Mouse (Mus musculus): ENCODE measurements around the gene Gm48551. TPM values are rescaled to one million over a fixed set of nuclear protein-coding genes. Genes with fewer than 3 reads are reported as not detected.

Gene Gm48551
- polyA plus RNA-seq, 1 experiment from 2014 or later: 1.9 TPM

DNA sequence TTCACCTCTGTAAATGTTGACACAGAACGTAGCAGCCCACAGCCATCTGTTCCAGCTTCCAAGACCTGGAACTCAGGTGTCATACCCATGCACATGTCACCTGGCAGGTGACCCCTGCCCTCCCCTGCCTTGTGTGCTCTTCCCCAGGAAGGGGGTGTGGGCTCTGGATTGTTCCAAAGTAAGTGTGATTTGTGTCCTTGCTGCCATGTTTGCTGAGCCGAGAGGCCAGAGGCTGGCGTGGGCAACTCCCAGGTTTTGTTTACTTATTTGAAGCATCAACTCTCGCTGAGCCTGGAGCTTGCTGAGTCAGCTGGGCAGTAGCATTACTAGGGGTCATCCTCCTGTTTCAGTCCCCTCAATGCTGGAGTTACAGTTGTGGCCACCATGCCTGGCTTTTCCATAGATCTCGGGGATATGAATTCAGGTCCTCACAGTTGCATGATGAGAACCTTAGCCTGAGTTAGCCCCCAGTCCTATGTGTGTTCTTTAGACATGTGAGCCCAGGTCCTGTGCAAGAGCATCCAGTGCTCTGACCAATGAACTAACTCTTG is 4.3 kb downstream of the Gm48551 start, which contains the start of gene Gm48552:
Gm48552 (plus strand) TSS at position 501 of the 551 bp plus-strand sequence.
- H3K9me3 ChIP-seq (ENCODE audit: control insufficient read depth, low read length): no peaks in the 10 kb centered on the region
- ATAC-seq (replicated peaks; ENCODE audit: low FRiP score) (no peak), DNase-seq (ENCODE audit: low spot score) (no peak)
- H3K4me3 ChIP-seq (ENCODE audit: low read depth, low read length): no peak within 1 kb of the TSS
- H3K27ac ChIP-seq (ENCODE audit: low read depth, low read length): no peak within 1 kb of the TSS
- no peak within 1 kb of the TSS for H3K9ac ChIP-seq (ENCODE audit: low read depth, low read length)
- H3K27me3 ChIP-seq (replicated peaks; ENCODE audit: control insufficient read depth, insufficient read depth, low read length): no peaks in the 10 kb centered on the region
- peaks cover 34% of the 10 kb centered on the region for H3K4me1 ChIP-seq (replicated peaks; ENCODE audit: control insufficient read depth, insufficient read depth, low read length)
- no peak within 1 kb of the TSS for H3K4me2 ChIP-seq
- WGBS: 71% methylated on average over 5 of the region's 5 CpGs
- H3K36me3 ChIP-seq (ENCODE audit: control insufficient read depth, insufficient read depth, low read length): peaks cover 25% of the 10 kb centered on the region

DNA sequence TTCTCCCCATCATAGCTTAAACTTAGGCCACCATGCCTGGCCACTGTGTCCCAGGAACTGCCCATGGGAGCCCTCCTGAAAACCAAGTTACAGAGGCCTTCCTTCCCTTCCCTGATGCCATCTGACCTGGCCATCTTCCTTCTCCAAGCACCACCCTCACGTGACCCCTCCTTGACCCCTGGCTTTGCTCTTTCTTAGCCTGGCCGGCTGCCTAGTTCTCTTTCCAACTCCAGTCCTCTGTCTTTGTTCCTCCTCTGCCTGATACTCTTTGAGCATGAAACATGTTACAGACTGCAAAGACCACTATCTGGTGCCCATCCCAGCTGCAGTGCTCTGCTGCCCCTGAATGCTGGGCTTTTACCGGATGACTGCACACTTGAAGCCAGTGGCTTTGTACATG is 5.1 kb downstream of the Gm48551 start:
- Histone ChIP-seq H3K4me2 (no peak overlapping the region), H3K9ac (ENCODE audit: low read depth, low read length) (no peak overlapping the region), H3K27ac (ENCODE audit: low read depth, low read length) (no peak overlapping the region), H3K27me3 (replicated peaks; ENCODE audit: control insufficient read depth, insufficient read depth, low read length) (no peaks in the 10 kb centered on the region), H3K4me1 (replicated peaks; ENCODE audit: control insufficient read depth, insufficient read depth, low read length) (peaks cover 40% of the 10 kb centered on the region), H3K9me3 (ENCODE audit: control insufficient read depth, low read length) (no peaks in the 10 kb centered on the region), H3K4me3 (ENCODE audit: low read depth, low read length) (no peak overlapping the region), H3K36me3 (ENCODE audit: control insufficient read depth, insufficient read depth, low read length) (peaks cover 25% of the 10 kb centered on the region)
- DNase-seq (ENCODE audit: low spot score): no peak
- 69% methylated on average over 3 of the region's 3 CpGs for WGBS
- no peak for ATAC-seq (replicated peaks; ENCODE audit: low FRiP score)

DNA sequence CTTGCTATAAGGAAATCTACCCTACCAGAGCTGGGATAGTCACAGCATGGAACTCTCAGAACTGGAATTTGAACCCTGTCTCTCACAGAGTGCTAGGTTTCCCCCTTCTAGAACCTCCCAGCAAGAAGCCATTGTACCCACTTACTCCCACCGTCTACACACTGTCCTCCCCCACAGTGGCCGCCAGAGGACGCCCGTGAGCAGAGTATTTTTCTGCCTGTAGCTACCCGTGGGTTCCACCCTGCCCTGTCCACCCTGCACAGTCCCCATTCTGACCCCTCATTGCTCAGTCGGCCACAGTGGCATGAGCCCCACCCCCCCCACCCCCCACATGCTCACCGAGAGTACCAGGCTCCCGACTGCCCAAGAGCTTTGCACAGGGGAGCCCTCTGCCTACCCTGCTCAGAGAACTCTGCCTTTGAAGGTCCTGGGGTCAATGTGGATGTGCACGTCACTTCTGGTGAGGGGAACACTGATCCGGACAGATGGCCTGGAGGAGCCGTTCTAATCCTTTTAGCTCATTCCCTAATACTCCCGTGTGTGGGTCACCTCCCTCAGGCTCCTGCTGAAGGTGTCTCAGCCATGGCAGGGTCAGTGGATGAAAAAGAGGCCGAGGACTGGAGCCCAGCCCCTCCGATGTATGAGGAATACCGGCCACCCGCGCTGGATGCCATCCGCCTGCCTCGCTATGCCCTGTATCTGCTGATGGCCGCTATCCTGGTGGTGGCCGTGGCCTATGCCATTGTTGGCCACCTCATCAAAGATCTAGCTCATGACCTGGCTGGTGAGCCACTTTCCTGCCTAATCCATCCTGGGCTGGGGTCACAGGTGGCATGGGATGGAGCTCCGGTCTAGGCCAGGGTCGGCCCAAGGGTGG is 5.8 kb downstream of the Gm48551 start:
- no peak overlapping the region for H3K4me2 ChIP-seq
- H3K4me3 ChIP-seq (ENCODE audit: low read depth, low read length): no peak overlapping the region
- WGBS: 60% methylated on average over 23 of the region's 23 CpGs
- H3K27me3 ChIP-seq (replicated peaks; ENCODE audit: control insufficient read depth, insufficient read depth, low read length): no peaks in the 10 kb centered on the region
- peaks cover 37% of the 10 kb centered on the region for H3K4me1 ChIP-seq (replicated peaks; ENCODE audit: control insufficient read depth, insufficient read depth, low read length)
- H3K36me3 ChIP-seq (ENCODE audit: control insufficient read depth, insufficient read depth, low read length): peaks cover 25% of the 10 kb centered on the region
- H3K27ac ChIP-seq (ENCODE audit: low read depth, low read length): no peak overlapping the region
- H3K9me3 ChIP-seq (ENCODE audit: control insufficient read depth, low read length): no peaks in the 10 kb centered on the region
- ATAC-seq (replicated peaks; ENCODE audit: low FRiP score) (peak; percentile 59; the same call in 1 of the 2 replicates), DNase-seq (ENCODE audit: low spot score) (no peak)
- no peak overlapping the region for H3K9ac ChIP-seq (ENCODE audit: low read depth, low read length)

DNA sequence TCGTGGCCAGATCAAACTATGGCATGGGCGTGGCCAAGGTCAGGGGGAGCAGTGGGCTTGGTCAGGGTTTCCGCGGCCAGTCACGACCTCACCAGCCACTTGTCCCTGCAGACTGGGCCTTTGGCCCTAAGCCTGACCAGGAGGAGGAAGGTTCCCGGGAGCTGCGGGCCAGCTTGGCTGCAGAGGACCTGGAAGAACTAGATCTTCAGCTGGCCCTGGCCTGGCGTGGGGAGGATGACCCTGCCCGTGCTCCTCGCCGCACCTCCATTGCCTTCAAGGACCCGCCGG is 6.4 kb downstream of the Gm48551 start:
- Histone ChIP-seq H3K4me1 (replicated peaks; ENCODE audit: control insufficient read depth, insufficient read depth, low read length) (peaks cover 32% of the 10 kb centered on the region), H3K9ac (ENCODE audit: low read depth, low read length) (no peak overlapping the region), H3K4me3 (ENCODE audit: low read depth, low read length) (no peak overlapping the region), H3K27me3 (replicated peaks; ENCODE audit: control insufficient read depth, insufficient read depth, low read length) (no peaks in the 10 kb centered on the region), H3K4me2 (no peak overlapping the region), H3K27ac (ENCODE audit: low read depth, low read length) (no peak overlapping the region), H3K9me3 (ENCODE audit: control insufficient read depth, low read length) (no peaks in the 10 kb centered on the region), H3K36me3 (ENCODE audit: control insufficient read depth, insufficient read depth, low read length) (peaks cover 25% of the 10 kb centered on the region)
- 87% methylated on average over 13 of the region's 13 CpGs for whole genome bisulfite sequencing
- ATAC-seq (replicated peaks; ENCODE audit: low FRiP score) (no peak), DNase-seq (ENCODE audit: low spot score) (no peak)

DNA sequence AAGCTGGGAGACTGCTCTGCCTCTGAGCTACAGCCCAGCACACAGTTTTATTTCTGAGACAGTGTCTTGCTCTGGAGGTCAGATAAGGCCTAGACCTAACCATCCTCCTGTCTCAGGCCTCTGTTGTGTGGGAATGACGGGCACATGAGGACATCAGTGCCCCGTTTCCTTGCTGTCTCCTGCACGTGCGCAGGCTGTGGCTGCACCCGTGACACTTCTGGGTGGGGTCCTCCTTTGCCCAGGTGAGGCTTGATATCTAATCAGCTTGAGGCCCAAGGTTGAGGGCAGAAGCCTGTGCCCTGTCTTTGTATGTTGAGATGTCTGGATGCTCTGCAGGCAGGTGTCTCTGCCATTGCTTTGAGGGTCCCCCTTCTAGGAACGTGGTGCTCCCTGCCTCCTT is 8.0 kb downstream of the Gm48551 start:
- Histone ChIP-seq H3K4me1 (replicated peaks; ENCODE audit: control insufficient read depth, insufficient read depth, low read length) (peaks cover 26% of the 10 kb centered on the region), H3K9ac (ENCODE audit: low read depth, low read length) (no peak overlapping the region), H3K27me3 (replicated peaks; ENCODE audit: control insufficient read depth, insufficient read depth, low read length) (no peaks in the 10 kb centered on the region), H3K36me3 (ENCODE audit: control insufficient read depth, insufficient read depth, low read length) (peaks cover 12% of the 10 kb centered on the region), H3K27ac (ENCODE audit: low read depth, low read length) (no peak overlapping the region), H3K4me3 (ENCODE audit: low read depth, low read length) (no peak overlapping the region), H3K9me3 (ENCODE audit: control insufficient read depth, low read length) (no peaks in the 10 kb centered on the region), H3K4me2 (no peak overlapping the region)
- WGBS: 71% methylated on average over 6 of the region's 6 CpGs
- DNase-seq (ENCODE audit: low spot score): no peak
- no peak for ATAC-seq (replicated peaks; ENCODE audit: low FRiP score)

DNA sequence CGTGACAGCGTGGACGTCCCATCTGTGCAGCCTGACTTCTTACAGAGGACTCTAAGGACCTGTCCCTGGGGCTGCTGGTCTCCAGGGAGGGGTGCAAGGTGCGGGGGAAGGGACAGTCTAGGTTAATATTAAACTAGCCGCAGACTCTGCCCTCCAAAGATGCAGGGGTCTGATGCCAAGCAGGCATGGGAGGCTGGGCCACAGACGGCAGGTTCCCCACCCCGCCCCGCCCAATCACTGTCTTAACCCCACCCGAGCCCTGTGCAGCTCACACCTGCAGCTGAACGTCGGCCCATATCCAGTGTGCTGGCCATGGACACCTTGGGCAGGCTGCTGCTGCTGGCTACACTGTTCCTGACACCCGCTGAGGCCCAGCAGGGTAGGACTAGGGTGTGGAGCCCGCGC is 8.5 kb downstream of the Gm48551 start, which contains the start of gene Smim24:
Smim24 (plus strand) TSS at position 271 of the 405 bp plus-strand sequence.
- WGBS: 51% methylated on average over 14 of the region's 14 CpGs

DNA sequence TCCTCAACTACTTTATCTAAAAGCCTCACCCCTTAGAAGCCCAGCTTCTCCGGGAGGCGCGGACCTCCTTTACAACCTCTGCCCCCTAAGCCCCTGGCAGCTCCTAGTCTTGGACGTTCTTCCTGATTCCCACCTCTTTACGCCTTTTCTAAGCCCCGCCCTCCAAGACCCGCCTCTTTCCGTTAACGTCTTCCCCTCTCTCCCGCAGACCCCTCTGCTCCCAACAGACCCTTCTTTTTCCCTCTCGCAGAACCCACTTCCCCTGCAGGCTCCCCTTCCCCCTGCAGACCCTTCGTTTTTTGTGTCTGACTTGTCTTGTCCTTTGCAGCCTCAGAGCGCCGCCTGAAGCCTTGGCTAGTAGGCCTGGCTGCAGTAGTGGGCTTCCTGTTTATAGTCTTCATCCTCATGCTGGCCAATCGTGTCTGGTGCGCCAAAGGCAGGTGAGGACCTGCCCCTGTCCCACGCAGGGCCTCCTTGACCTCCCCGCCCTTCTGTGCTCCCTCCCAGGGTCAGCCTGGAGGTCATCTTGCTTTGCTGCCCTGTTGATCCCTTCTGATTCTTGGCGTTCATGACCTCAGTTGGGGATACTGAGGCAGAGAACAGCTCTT is 9.3 kb downstream of the Gm48551 start:
- Histone ChIP-seq H3K36me3 (ENCODE audit: control insufficient read depth, insufficient read depth, low read length) (peaks cover 1% of the 10 kb centered on the region), H3K27ac (ENCODE audit: low read depth, low read length) (no peak overlapping the region; the same call in 1 of the 2 replicates), H3K9me3 (ENCODE audit: control insufficient read depth, low read length) (no peaks in the 10 kb centered on the region), H3K9ac (ENCODE audit: low read depth, low read length) (peak overlapping the region; percentile 11), H3K27me3 (replicated peaks; ENCODE audit: control insufficient read depth, insufficient read depth, low read length) (no peaks in the 10 kb centered on the region), H3K4me1 (replicated peaks; ENCODE audit: control insufficient read depth, insufficient read depth, low read length) (peaks cover 22% of the 10 kb centered on the region), H3K4me3 (ENCODE audit: low read depth, low read length) (peak overlapping the region; percentile 15), H3K4me2 (peak overlapping the region; percentile 43)
- DNase-seq (ENCODE audit: low spot score): no peak
- 5% methylated on average over 19 of the region's 19 CpGs for WGBS
- ATAC-seq (replicated peaks; ENCODE audit: low FRiP score): no peak

More for the DNA sequence above, 8.5 kb downstream of the Gm48551 start, which contains the start of gene Smim24:
- DNase-seq (ENCODE audit: low spot score): no peak
- Histone ChIP-seq H3K4me1 (replicated peaks; ENCODE audit: control insufficient read depth, insufficient read depth, low read length) (peaks cover 26% of the 10 kb centered on the region), H3K27ac (ENCODE audit: low read depth, low read length) (no peak within 1 kb of the TSS; the same call in 1 of the 2 replicates), H3K27me3 (replicated peaks; ENCODE audit: control insufficient read depth, insufficient read depth, low read length) (no peaks in the 10 kb centered on the region), H3K9ac (ENCODE audit: low read depth, low read length) (peak within 1 kb of the TSS; percentile 11), H3K4me2 (peak within 1 kb of the TSS; percentile 43), H3K9me3 (ENCODE audit: control insufficient read depth, low read length) (no peaks in the 10 kb centered on the region), H3K36me3 (ENCODE audit: control insufficient read depth, insufficient read depth, low read length) (peaks cover 9% of the 10 kb centered on the region), H3K4me3 (ENCODE audit: low read depth, low read length) (peak within 1 kb of the TSS; percentile 15)
- ATAC-seq (replicated peaks; ENCODE audit: low FRiP score): no peak

DNA sequence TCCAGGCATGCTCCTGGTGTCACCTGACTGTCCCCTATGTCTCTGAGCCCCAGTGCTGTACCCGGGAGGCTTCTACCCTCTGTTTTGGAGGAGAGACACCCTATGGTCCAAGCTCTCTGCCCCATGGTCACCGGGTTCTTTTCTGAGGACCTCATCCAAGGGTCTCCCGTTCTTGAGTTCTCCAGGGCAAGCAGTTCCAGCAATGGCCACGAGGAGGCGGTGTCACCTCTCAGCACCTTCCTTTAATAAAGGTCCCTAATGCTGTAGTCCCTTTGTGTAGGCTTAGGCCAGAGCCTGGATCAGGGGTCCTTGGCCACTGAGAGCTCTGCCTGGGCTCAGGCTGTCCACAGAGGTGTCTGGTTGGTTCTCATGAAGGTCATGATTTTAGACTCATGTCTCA is 10.9 kb downstream of the Gm48551 start:
- Histone ChIP-seq H3K9ac (ENCODE audit: low read depth, low read length) (no peak overlapping the region), H3K4me3 (ENCODE audit: low read depth, low read length) (no peak overlapping the region), H3K27me3 (replicated peaks; ENCODE audit: control insufficient read depth, insufficient read depth, low read length) (no peaks in the 10 kb centered on the region), H3K36me3 (ENCODE audit: control insufficient read depth, insufficient read depth, low read length) (peaks cover 6% of the 10 kb centered on the region; the same call in 1 of the 2 replicates), H3K4me2 (no peak overlapping the region), H3K4me1 (replicated peaks; ENCODE audit: control insufficient read depth, insufficient read depth, low read length) (peaks cover 14% of the 10 kb centered on the region), H3K9me3 (ENCODE audit: control insufficient read depth, low read length) (no peaks in the 10 kb centered on the region), H3K27ac (ENCODE audit: low read depth, low read length) (no peak overlapping the region)
- DNase-seq (ENCODE audit: low spot score) (no peak), ATAC-seq (replicated peaks; ENCODE audit: low FRiP score) (no peak)
- 13% methylated on average over 5 of the region's 5 CpGs for WGBS

Data from liver, embryonic 11.5 days (tissue).